Mouse (Mus musculus): Measurements from ENCODE around the gene Gm9747. TPM values are rescaled to one million over a fixed set of nuclear protein-coding genes. Genes with fewer than 3 reads are reported as not detected.
A peak's percentile ranks its signal among the peaks of the same experiment; 100 is the strongest.

Gm9747 gene
- total RNA-seq (2014; rRNA removed) (not detected in 2 replicates), polyA plus RNA-seq (2015; fragmentation: Nextera tagmentation; extraction: Ambion mirVana) (17.5 and 17.7 TPM in 2 replicates)

- H3K4me3 ChIP-seq (ENCODE audit: low read length), result no peak within 1 kb of the TSS
Observed at GRCm38 (mm10) chr1:82232812-82233211, at the start of gene Gm9747. Gm9747 (plus strand) TSS chr1:82233112.

GRCm38 (mm10) chr1:82183913-82184442 is 48.9 kb upstream of the Gm9747 start:
- Histone ChIP-seq H3K9me3 (ENCODE audit: low read length) (no peaks in the 10 kb centered on the region), H3K36me3 (ENCODE audit: insufficient read depth, low read length) (no peaks in the 10 kb centered on the region), H3K4me2 (ENCODE audit: low read depth, low read length) (no peak overlapping the region), H3K27ac (no peak overlapping the region), H3K27me3 (ENCODE audit: insufficient read depth, low read length) (no peaks in the 10 kb centered on the region), H3K4me3 (ENCODE audit: low read length) (no peak overlapping the region), H3K4me1 (ENCODE audit: insufficient read depth, low read length) (no peaks in the 10 kb centered on the region), H3K9ac (replicated peaks; ENCODE audit: low read length) (no peak overlapping the region)
- no peak for DNase-seq (ENCODE audit: low spot score)
- WGBS, result 74% methylated on average over 8 of the region's 8 CpGs
- TF ChIP-seq CTCF (IDR thresholded peaks at IDR 0.05; ENCODE audit: low read depth), result no peak
- no peak for ATAC-seq

More at GRCm38 (mm10) chr1:82232812-82233211, at the start of gene Gm9747:
- ATAC-seq, result no peak
- no peaks in the 10 kb centered on the region for H3K4me1 ChIP-seq (ENCODE audit: insufficient read depth, low read length)
- H3K36me3 ChIP-seq (ENCODE audit: insufficient read depth, low read length), result peaks cover 10% of the 10 kb centered on the region; the same call in 1 of the 2 replicates
- DNase-seq (ENCODE audit: low spot score), result no peak
- no peak within 1 kb of the TSS for H3K27ac ChIP-seq
- 96% methylated on average over 3 of the region's 3 CpGs for WGBS
- no peak for TF ChIP-seq CTCF (IDR thresholded peaks at IDR 0.05; ENCODE audit: low read depth)
- H3K27me3 ChIP-seq (ENCODE audit: insufficient read depth, low read length), result no peaks in the 10 kb centered on the region
- H3K4me2 ChIP-seq (ENCODE audit: low read depth, low read length), result no peak within 1 kb of the TSS
- H3K9me3 ChIP-seq (ENCODE audit: low read length), result no peaks in the 10 kb centered on the region
- H3K9ac ChIP-seq (replicated peaks; ENCODE audit: low read length), result no peak within 1 kb of the TSS

GRCm38 (mm10) chr1:82188549-82189231 is 44.2 kb upstream of the Gm9747 start:
- WGBS, result 81% methylated on average over 10 of the region's 10 CpGs

GRCm38 (mm10) chr1:82189516-82189915 is 43.4 kb upstream of the Gm9747 start:
- H3K27ac ChIP-seq, result no peak overlapping the region
- H3K4me3 ChIP-seq (ENCODE audit: low read length), result no peak overlapping the region
- TF ChIP-seq CTCF (IDR thresholded peaks at IDR 0.05; ENCODE audit: low read depth), result no peak
- H3K36me3 ChIP-seq (ENCODE audit: insufficient read depth, low read length), result no peaks in the 10 kb centered on the region
- ATAC-seq, result peak; percentile 68; the same call in 1 of the 2 replicates
- no peak overlapping the region for H3K9ac ChIP-seq (replicated peaks; ENCODE audit: low read length)
- H3K4me2 ChIP-seq (ENCODE audit: low read depth, low read length), result no peak overlapping the region
- no peaks in the 10 kb centered on the region for H3K4me1 ChIP-seq (ENCODE audit: insufficient read depth, low read length)
- no peaks in the 10 kb centered on the region for H3K9me3 ChIP-seq (ENCODE audit: low read length)
- DNase-seq (ENCODE audit: low spot score), result peak; percentile 71
- WGBS, result 35% methylated on average over 3 of the region's 3 CpGs
- H3K27me3 ChIP-seq (ENCODE audit: insufficient read depth, low read length), result no peaks in the 10 kb centered on the region

More at GRCm38 (mm10) chr1:82188549-82189231, 44.2 kb upstream of the Gm9747 start:
- ATAC-seq (no peak), DNase-seq (ENCODE audit: low spot score) (no peak)
- Histone ChIP-seq H3K4me2 (ENCODE audit: low read depth, low read length) (no peak overlapping the region), H3K36me3 (ENCODE audit: insufficient read depth, low read length) (no peaks in the 10 kb centered on the region), H3K9ac (replicated peaks; ENCODE audit: low read length) (no peak overlapping the region), H3K4me1 (ENCODE audit: insufficient read depth, low read length) (no peaks in the 10 kb centered on the region), H3K27me3 (ENCODE audit: insufficient read depth, low read length) (no peaks in the 10 kb centered on the region), H3K4me3 (ENCODE audit: low read length) (no peak overlapping the region), H3K9me3 (ENCODE audit: low read length) (no peaks in the 10 kb centered on the region), H3K27ac (no peak overlapping the region)
- no peak for TF ChIP-seq CTCF (IDR thresholded peaks at IDR 0.05; ENCODE audit: low read depth)

- 45% methylated on average over 3 of the region's 3 CpGs for WGBS
- no peak for TF ChIP-seq CTCF (IDR thresholded peaks at IDR 0.05; ENCODE audit: low read depth)
- Histone ChIP-seq H3K27me3 (ENCODE audit: insufficient read depth, low read length) (no peaks in the 10 kb centered on the region), H3K9me3 (ENCODE audit: low read length) (no peaks in the 10 kb centered on the region), H3K36me3 (ENCODE audit: insufficient read depth, low read length) (no peaks in the 10 kb centered on the region), H3K27ac (no peak overlapping the region), H3K4me3 (ENCODE audit: low read length) (no peak overlapping the region), H3K4me1 (ENCODE audit: insufficient read depth, low read length) (no peaks in the 10 kb centered on the region), H3K4me2 (ENCODE audit: low read depth, low read length) (no peak overlapping the region), H3K9ac (replicated peaks; ENCODE audit: low read length) (no peak overlapping the region)
- 0 out of 2 replicates have a peak, but pooled peaks have one; percentile 43 for ATAC-seq
- DNase-seq (ENCODE audit: low spot score), result peak; percentile 31
Observed at GRCm38 (mm10) chr1:82191579-82191978, 41.3 kb upstream of the Gm9747 start.

GRCm38 (mm10) chr1:82199918-82200317 is 33.0 kb upstream of the Gm9747 start:
- no peak for TF ChIP-seq CTCF (IDR thresholded peaks at IDR 0.05; ENCODE audit: low read depth)
- no peak overlapping the region for H3K4me2 ChIP-seq (ENCODE audit: low read depth, low read length)
- 20% methylated on average over 1 of the region's 1 CpGs for WGBS
- no peak overlapping the region for H3K27ac ChIP-seq
- no peaks in the 10 kb centered on the region for H3K36me3 ChIP-seq (ENCODE audit: insufficient read depth, low read length)
- ATAC-seq, result no peak
- H3K9ac ChIP-seq (replicated peaks; ENCODE audit: low read length), result no peak overlapping the region
- H3K4me1 ChIP-seq (ENCODE audit: insufficient read depth, low read length), result no peaks in the 10 kb centered on the region; the same call in 1 of the 2 replicates
- DNase-seq (ENCODE audit: low spot score), result peak; percentile 9
- no peak overlapping the region for H3K4me3 ChIP-seq (ENCODE audit: low read length)
- H3K9me3 ChIP-seq (ENCODE audit: low read length), result no peaks in the 10 kb centered on the region
- H3K27me3 ChIP-seq (ENCODE audit: insufficient read depth, low read length), result 0 out of 2 replicates have a peak, but pooled peaks cover 3% of the 10 kb centered on the region

- H3K4me1 ChIP-seq (ENCODE audit: insufficient read depth, low read length), result no peaks in the 10 kb centered on the region; the same call in 1 of the 2 replicates
- 0 out of 2 replicates have a peak, but pooled peaks cover 3% of the 10 kb centered on the region for H3K27me3 ChIP-seq (ENCODE audit: insufficient read depth, low read length)
- no peak overlapping the region for H3K9ac ChIP-seq (replicated peaks; ENCODE audit: low read length)
- ATAC-seq (no peak), DNase-seq (ENCODE audit: low spot score) (no peak)
- no peaks in the 10 kb centered on the region for H3K36me3 ChIP-seq (ENCODE audit: insufficient read depth, low read length)
- H3K4me2 ChIP-seq (ENCODE audit: low read depth, low read length), result no peak overlapping the region
- no peak for TF ChIP-seq CTCF (IDR thresholded peaks at IDR 0.05; ENCODE audit: low read depth)
- 80% methylated on average over 7 of the region's 7 CpGs for WGBS
- no peak overlapping the region for H3K27ac ChIP-seq
- no peak overlapping the region for H3K4me3 ChIP-seq (ENCODE audit: low read length)
- H3K9me3 ChIP-seq (ENCODE audit: low read length), result no peaks in the 10 kb centered on the region
Observed at GRCm38 (mm10) chr1:82200636-82201035, 32.3 kb upstream of the Gm9747 start.
